Mouse (Mus musculus): ENCODE data around the gene Fam183b. TPM values are rescaled to one million over a fixed set of nuclear protein-coding genes. Genes with fewer than 3 reads are reported as not detected.
"Not testable (repeated sequence)": the region's sequence is repeated elsewhere in the genome, so short reads cannot be mapped to it uniquely, and the experiment has no call there.

Gene Fam183b
- total RNA-seq (2014; rRNA removed) (8.0 and 8.6 TPM in 2 replicates), polyA plus RNA-seq (2015; fragmentation: Nextera tagmentation; extraction: Ambion mirVana) (8.6 and 12.0 TPM in 2 replicates)

DNA sequence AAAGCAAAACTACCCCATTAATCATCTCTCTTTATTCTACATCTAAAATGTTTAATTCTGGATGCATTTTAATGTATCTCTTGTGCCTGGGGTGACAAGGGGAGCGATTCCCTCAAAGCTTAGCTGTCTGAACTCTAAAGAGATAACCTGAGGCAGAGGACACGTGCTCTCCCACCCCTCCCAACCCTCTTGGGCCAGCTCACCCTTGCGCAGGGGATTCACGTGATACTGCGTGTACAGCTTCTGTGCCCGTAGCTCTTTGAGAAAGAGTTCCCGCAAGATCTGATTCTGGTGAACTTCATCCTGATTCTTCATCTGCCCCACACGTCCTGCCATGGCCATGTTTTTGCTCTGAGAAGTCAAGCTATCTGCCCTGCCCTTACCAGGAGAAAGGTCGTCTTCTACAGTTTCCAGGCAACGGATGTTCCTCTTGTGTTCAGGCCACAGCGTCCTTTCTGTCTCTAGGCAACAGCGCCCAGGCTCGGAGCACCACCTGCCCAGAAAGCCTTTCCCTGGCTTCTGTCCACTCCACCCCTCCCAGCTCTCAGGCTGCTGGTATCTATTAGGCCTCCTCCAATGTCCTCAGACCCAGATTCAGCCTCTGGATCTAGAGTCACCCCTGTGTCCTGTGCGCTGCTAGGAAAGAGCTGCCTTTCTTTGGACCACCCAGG, at the start of gene Fam183b:
Gene Fam183b (minus strand): TSS at position 403 of the 671 bp plus-strand sequence.
- H3K4me3 ChIP-seq (ENCODE audit: low read depth, low read length), result no peak within 1 kb of the TSS
- 29% methylated on average over 14 of the region's 14 CpGs for WGBS
- no peak within 1 kb of the TSS for H3K9ac ChIP-seq

DNA sequence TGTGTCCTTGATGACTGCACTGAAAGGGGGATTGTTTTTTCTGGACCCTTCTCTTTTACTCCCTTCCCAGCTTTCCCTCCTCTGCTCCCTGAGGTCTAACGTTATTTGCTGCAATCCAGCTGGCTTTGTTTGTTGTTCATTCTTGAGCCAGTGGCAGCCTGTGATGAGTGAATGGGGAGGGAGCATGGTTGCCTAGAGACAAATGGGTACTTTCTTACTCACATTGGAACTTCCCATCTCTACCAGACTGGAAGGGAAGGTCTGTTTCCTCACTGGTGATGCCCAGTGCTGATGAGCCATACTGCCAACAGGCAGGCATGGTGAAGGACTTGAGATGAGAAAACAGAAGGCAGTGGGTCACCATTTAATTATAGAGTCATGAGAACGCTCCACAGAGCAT, 48.0 kb upstream of the Fam183b start:
- Histone ChIP-seq H3K27me3 (ENCODE audit: insufficient read depth, low read length) (no peaks in the 10 kb centered on the region), H3K4me1 (ENCODE audit: insufficient read depth) (peaks cover 5% of the 10 kb centered on the region), H3K27ac (ENCODE audit: low read depth, low read length) (no peak overlapping the region), H3K4me2 (ENCODE audit: low read depth) (no peak overlapping the region), H3K9ac (no peak overlapping the region), H3K9me3 (ENCODE audit: low read length) (no peaks in the 10 kb centered on the region), H3K36me3 (ENCODE audit: insufficient read depth) (peaks cover 38% of the 10 kb centered on the region), H3K4me3 (ENCODE audit: low read depth, low read length) (no peak overlapping the region)
- DNase-seq, result no peak
- TF ChIP-seq CTCF (IDR thresholded peaks at IDR 0.05; ENCODE audit: low read depth), result no peak
- ATAC-seq, result no peak
- WGBS, result 59% methylated on average over 2 of the region's 2 CpGs

More for the DNA sequence above, at the start of gene Fam183b:
- Histone ChIP-seq H3K27ac (ENCODE audit: low read depth, low read length) (no peak within 1 kb of the TSS), H3K9me3 (ENCODE audit: low read length) (no peaks in the 10 kb centered on the region), H3K4me2 (ENCODE audit: low read depth) (peak within 1 kb of the TSS; percentile 11; the same call in 1 of the 2 replicates), H3K4me1 (ENCODE audit: insufficient read depth) (no peaks in the 10 kb centered on the region), H3K27me3 (ENCODE audit: insufficient read depth, low read length) (no peaks in the 10 kb centered on the region), H3K36me3 (ENCODE audit: insufficient read depth) (no peaks in the 10 kb centered on the region)
- TF ChIP-seq CTCF (IDR thresholded peaks at IDR 0.05; ENCODE audit: low read depth), result no peak
- DNase-seq (peak; percentile 58), ATAC-seq (peak; percentile 77)

DNA sequence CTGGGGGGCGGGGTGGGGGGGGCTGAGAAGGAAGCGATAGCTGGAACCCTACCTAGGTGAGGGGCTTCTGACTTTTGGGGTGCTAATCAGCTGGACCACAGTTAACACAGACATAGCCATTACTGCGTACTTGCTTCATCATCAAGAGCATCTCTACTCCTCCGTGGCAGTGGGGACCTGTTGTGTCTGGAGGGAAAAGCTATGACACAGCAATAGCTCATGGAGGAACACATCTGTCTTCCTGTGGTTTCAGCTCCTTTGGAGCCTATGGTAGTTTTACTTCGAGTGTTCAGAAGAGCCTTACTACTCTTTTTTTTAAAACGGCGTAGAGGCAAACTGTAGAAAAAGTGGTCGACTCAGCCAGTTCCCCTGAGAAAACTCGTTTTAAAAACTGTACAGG, 45.9 kb upstream of the Fam183b start:
- no peak for ATAC-seq
- no peak for DNase-seq
- H3K4me3 ChIP-seq (ENCODE audit: low read depth, low read length), result peak overlapping the region; percentile 66
- H3K4me1 ChIP-seq (ENCODE audit: insufficient read depth), result peaks cover 5% of the 10 kb centered on the region
- H3K27ac ChIP-seq (ENCODE audit: low read depth, low read length), result peak overlapping the region; percentile 82
- no peaks in the 10 kb centered on the region for H3K27me3 ChIP-seq (ENCODE audit: insufficient read depth, low read length)
- H3K9ac ChIP-seq, result peak overlapping the region; percentile 71
- WGBS, result 42% methylated on average over 9 of the region's 9 CpGs
- H3K4me2 ChIP-seq (ENCODE audit: low read depth), result peak overlapping the region; percentile 75
- H3K9me3 ChIP-seq (ENCODE audit: low read length), result no peaks in the 10 kb centered on the region
- TF ChIP-seq CTCF (IDR thresholded peaks at IDR 0.05; ENCODE audit: low read depth), result no peak
- peaks cover 30% of the 10 kb centered on the region for H3K36me3 ChIP-seq (ENCODE audit: insufficient read depth)

DNA sequence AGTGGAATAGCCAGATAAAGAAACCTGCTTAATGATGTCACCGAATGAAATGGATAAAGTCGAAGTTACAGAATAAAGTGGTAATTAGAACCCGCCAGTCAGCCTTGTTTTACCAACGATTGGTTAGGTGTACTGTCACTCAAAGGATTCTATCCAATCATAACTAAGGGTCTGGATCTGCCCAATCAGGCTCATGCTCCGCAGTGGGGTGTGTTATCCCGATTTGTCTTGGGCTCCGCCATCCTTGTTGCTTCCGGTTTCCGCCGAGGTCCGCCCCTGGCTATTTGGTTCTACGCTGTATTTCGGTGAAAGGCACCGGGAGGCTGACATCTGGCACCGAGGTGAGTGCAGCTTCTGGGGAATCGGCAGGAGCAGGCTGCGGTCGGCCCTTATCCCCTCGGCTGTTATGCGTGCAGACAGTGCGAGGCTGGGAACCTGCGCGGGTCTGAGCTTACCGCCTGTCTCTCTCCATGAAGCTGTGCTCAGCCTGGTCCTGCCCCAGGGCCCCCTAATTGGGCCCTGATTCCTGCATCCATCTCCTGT, 45.2 kb upstream of the Fam183b start, which contains the start of gene Gm12258:
Gene Gm12258 (plus strand): TSS at position 240 of the 543 bp plus-strand sequence.
- Histone ChIP-seq H3K4me2 (ENCODE audit: low read depth) (peak within 1 kb of the TSS; percentile 75), H3K9ac (peak within 1 kb of the TSS; percentile 71), H3K4me1 (ENCODE audit: insufficient read depth) (peaks cover 5% of the 10 kb centered on the region), H3K27me3 (ENCODE audit: insufficient read depth, low read length) (no peaks in the 10 kb centered on the region), H3K27ac (ENCODE audit: low read depth, low read length) (peak within 1 kb of the TSS; percentile 82), H3K36me3 (ENCODE audit: insufficient read depth) (peaks cover 25% of the 10 kb centered on the region), H3K4me3 (ENCODE audit: low read depth, low read length) (peak within 1 kb of the TSS; percentile 66), H3K9me3 (ENCODE audit: low read length) (no peaks in the 10 kb centered on the region)
- under 1% methylated on average over 24 of the region's 24 CpGs for WGBS
- no peak for TF ChIP-seq CTCF (IDR thresholded peaks at IDR 0.05; ENCODE audit: low read depth)
- ATAC-seq (peak; percentile 100), DNase-seq (peak; percentile 99)

DNA sequence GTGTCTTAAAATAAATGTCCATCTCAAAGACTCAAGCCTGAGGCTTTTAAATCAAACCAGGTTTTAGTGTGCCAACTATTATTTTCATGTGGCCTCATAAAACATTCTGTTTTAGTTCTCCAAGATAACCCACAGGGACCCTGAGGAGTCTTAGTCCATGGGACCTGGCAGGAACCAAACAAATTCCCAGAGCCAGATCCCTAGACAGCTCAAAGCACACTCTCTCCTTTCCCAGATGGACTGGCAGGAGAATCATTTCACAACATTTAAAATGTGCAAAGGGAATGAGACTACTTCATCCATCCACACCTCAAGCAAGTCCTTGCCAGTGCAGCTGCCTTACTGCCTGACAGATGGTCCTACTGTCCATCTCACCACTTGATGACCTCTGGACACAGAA, 37.2 kb upstream of the Fam183b start, which contains the start of gene Olfr311:
Gene Olfr311 (plus strand): TSS at position 301 of the 400 bp plus-strand sequence.
- H3K27ac ChIP-seq (ENCODE audit: low read depth, low read length); H3K27me3 ChIP-seq (ENCODE audit: insufficient read depth, low read length); H3K4me3 ChIP-seq (ENCODE audit: low read depth, low read length); ATAC-seq; H3K9ac ChIP-seq; DNase-seq; H3K4me1 ChIP-seq (ENCODE audit: insufficient read depth); H3K9me3 ChIP-seq (ENCODE audit: low read length); H3K36me3 ChIP-seq (ENCODE audit: insufficient read depth); H3K4me2 ChIP-seq (ENCODE audit: low read depth): not testable (repeated sequence)

DNA sequence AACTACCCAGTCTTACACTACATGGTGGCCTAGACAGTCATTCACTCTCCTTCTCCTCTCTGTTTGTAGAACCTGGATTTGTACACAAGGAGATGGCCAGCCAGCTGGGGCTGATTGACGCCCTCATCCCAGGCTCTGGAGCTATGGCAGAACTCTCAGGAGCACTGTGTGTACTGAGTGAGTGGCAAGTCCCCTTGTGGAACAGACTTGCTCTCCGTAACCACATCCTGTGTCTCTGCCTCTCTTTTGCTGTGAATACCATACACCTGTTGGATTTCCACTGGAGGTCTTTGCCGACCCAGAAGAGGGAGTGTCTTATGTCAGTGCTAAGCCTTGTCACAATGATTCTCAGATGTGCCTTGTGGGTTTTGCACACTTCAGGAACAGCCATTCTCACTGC, 30.8 kb upstream of the Fam183b start:
- not testable (repeated sequence) for H3K4me2 ChIP-seq (ENCODE audit: low read depth); H3K27me3 ChIP-seq (ENCODE audit: insufficient read depth, low read length); ATAC-seq; H3K4me1 ChIP-seq (ENCODE audit: insufficient read depth); H3K27ac ChIP-seq (ENCODE audit: low read depth, low read length); H3K4me3 ChIP-seq (ENCODE audit: low read depth, low read length); H3K9ac ChIP-seq; H3K9me3 ChIP-seq (ENCODE audit: low read length); H3K36me3 ChIP-seq (ENCODE audit: insufficient read depth); DNase-seq
- 85% methylated on average over 3 of the region's 3 CpGs for WGBS

DNA sequence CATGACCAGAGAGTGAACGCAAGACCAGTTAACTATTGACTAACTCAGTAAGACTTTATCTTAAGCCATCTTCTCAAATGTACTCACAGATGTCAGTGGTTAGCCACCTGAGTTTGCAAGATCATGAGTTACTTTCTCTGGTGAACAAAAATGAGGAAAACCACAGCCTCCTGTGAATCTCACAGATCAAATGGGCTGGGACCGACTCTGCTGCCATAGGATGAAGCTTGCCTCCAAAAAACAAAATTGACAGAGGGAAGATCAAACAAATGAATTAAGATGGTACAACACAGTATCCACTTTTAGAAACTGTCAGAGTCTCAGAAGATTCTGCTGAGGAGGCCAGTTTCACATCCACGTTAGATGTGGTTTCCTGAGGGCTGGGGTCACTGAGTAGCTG, 28.0 kb upstream of the Fam183b start:
- no peak overlapping the region for H3K27ac ChIP-seq (ENCODE audit: low read depth, low read length)
- TF ChIP-seq CTCF (IDR thresholded peaks at IDR 0.05; ENCODE audit: low read depth), result no peak
- H3K4me3 ChIP-seq (ENCODE audit: low read depth, low read length), result no peak overlapping the region
- H3K27me3 ChIP-seq (ENCODE audit: insufficient read depth, low read length), result no peaks in the 10 kb centered on the region
- H3K36me3 ChIP-seq (ENCODE audit: insufficient read depth), result no peaks in the 10 kb centered on the region
- no peak overlapping the region for H3K4me2 ChIP-seq (ENCODE audit: low read depth)
- 84% methylated on average over 3 of the region's 3 CpGs for WGBS
- H3K9me3 ChIP-seq (ENCODE audit: low read length), result no peaks in the 10 kb centered on the region
- ATAC-seq, result no peak
- DNase-seq, result no peak
- no peak overlapping the region for H3K9ac ChIP-seq
- H3K4me1 ChIP-seq (ENCODE audit: insufficient read depth), result no peaks in the 10 kb centered on the region

DNA sequence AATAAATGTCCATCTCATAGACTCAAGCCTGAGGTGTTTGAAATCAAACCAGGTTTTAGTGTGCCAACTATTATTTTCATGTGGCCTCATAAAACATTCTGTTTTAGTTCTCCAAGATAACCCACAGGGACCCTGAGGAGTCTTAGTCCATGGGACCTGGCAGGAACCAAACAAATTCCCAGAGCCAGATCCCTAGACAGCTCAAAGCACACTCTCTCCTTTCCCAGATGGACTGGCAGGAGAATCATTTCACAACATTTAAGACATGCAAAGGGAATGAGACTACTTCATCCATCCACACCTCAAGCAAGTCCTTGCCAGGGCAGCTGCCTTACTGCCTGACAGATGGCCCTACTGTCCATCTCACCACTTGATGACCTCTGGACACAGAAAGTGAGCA, 27.2 kb upstream of the Fam183b start, which contains the start of gene Olfr312:
Gene Olfr312 (plus strand): TSS at position 301 of the 400 bp plus-strand sequence.
- not testable (repeated sequence) for H3K27me3 ChIP-seq (ENCODE audit: insufficient read depth, low read length); H3K4me1 ChIP-seq (ENCODE audit: insufficient read depth); H3K36me3 ChIP-seq (ENCODE audit: insufficient read depth); DNase-seq; H3K9me3 ChIP-seq (ENCODE audit: low read length); ATAC-seq; H3K27ac ChIP-seq (ENCODE audit: low read depth, low read length); H3K4me2 ChIP-seq (ENCODE audit: low read depth); H3K4me3 ChIP-seq (ENCODE audit: low read depth, low read length); H3K9ac ChIP-seq

All from forebrain, postnatal 0 days (tissue).